Mouse (Mus musculus) WW6 (cell line): Measurements from ENCODE around the gene Ocel1.
"Not testable (repeated sequence)": the region's sequence is repeated elsewhere in the genome, so short reads cannot be mapped to it uniquely, and the experiment has no call there.

Source experiments
- DNase-seq: peaks from one replicate; pipeline ENCODE4 v3.0.0-alpha.2; 2013; ENCODE audit warnings: low read depth, low spot score

Gene Ocel1

GRCm38 (mm10) chr8:71371236-71371848, at the start of gene Ocel1:
Ocel1 (plus strand) TSS chr8:71371298.
- DNase-seq: peak; percentile 100

- no peak for DNase-seq
These were observed 48.2 kb upstream of the Ocel1 start for GRCm38 (mm10) chr8:71322939-71323338.

- peak; percentile 33 for DNase-seq
These were observed 46.2 kb upstream of the Ocel1 start for GRCm38 (mm10) chr8:71324848-71325247.

- not testable (repeated sequence) for DNase-seq
These were observed 33.3 kb upstream of the Ocel1 start for GRCm38 (mm10) chr8:71337834-71338233.

- DNase-seq: no peak
These were observed 30.5 kb upstream of the Ocel1 start for GRCm38 (mm10) chr8:71340625-71341024.

- no peak for DNase-seq
These were observed 24.5 kb upstream of the Ocel1 start for GRCm38 (mm10) chr8:71346581-71346980.

- no peak for DNase-seq
These were observed 20.0 kb upstream of the Ocel1 start for GRCm38 (mm10) chr8:71351117-71351516.

GRCm38 (mm10) chr8:71351520-71351919, 19.6 kb upstream of the Ocel1 start:
- DNase-seq: no peak

GRCm38 (mm10) chr8:71358026-71358425, 13.1 kb upstream of the Ocel1 start:
- DNase-seq: no peak

GRCm38 (mm10) chr8:71366771-71367528, 4.1 kb upstream of the Ocel1 start, which contains the start of gene Use1:
Use1 (plus strand) TSS chr8:71366848.
- DNase-seq: peak; percentile 97

- no peak for DNase-seq
These were observed 3.4 kb upstream of the Ocel1 start for GRCm38 (mm10) chr8:71367529-71368176.

GRCm38 (mm10) chr8:71368366-71368765, 2.7 kb upstream of the Ocel1 start:
- DNase-seq: no peak

- DNase-seq: no peak
These were observed 1.9 kb upstream of the Ocel1 start for GRCm38 (mm10) chr8:71369040-71369718.

GRCm38 (mm10) chr8:71370711-71371235, 325 bp upstream of the Ocel1 start:
- DNase-seq: no peak

- DNase-seq: no peak
These were observed 1.3 kb downstream of the Ocel1 start for GRCm38 (mm10) chr8:71372427-71372826.

- DNase-seq: no peak
These were observed 1.9 kb downstream of the Ocel1 start for GRCm38 (mm10) chr8:71373000-71373399.

GRCm38 (mm10) chr8:71374616-71375206, 3.6 kb downstream of the Ocel1 start:
- no peak for DNase-seq

GRCm38 (mm10) chr8:71375581-71376422, 4.7 kb downstream of the Ocel1 start:
- no peak for DNase-seq

GRCm38 (mm10) chr8:71376423-71377030, 5.4 kb downstream of the Ocel1 start:
- no peak for DNase-seq

- DNase-seq: no peak
These were observed 7.9 kb downstream of the Ocel1 start for GRCm38 (mm10) chr8:71379008-71379407.
